Mouse (Mus musculus) megakaryocyte, embryonic 14.5 days (primary cell): ENCODE measurements at regions not wholly inside any gene's neighbourhood (a gene's known extent, or its start where the extent isn't known, plus 50 kb on each side); places are given as distances from the start of the nearest gene placed in this dataset.

Experiments used
- FLI1 ChIP-seq: IDR thresholded peaks from 2 replicates; pipeline ENCODE4 v1.6.1; 2012; ENCODE audit warnings: low read length, inconsistent platforms, mixed read lengths
- GATA1 ChIP-seq: IDR thresholded peaks from 3 replicates; pipeline ENCODE4 v1.6.1; 2012; ENCODE audit warnings: mixed read lengths, low read length, inconsistent platforms, borderline replicate concordance

GRCm38 (mm10) chr16:74702067-74702466, 290.4 kb upstream of the Robo2 start:
- TF ChIP-seq GATA1 (no peak), FLI1 (no peak)
